Mouse (Mus musculus) left cerebral cortex, adult 8-10 months (tissue): ENCODE data around the gene Sema5a. TPM values are rescaled to one million over a fixed set of nuclear protein-coding genes. Genes with fewer than 3 reads are reported as not detected.

Experiments
- DNase-seq, 2 experiments: peaks; one replicate each; pipeline ENCODE4 v3.0.0; 2022; ENCODE audit warnings: low spot score in 2 of 2
- total RNA-seq, 4 experiments: library from RNA; stranded (reverse); gene quantifications; 2 replicates each; pipeline ENCODE4 v1.2.4; 2022

Gene Sema5a
- total RNA-seq, 4 experiments from 2014 or later = 19.8 to 25.7 (median 23.5) TPM

- no peak for DNase-seq
These were observed 189.2 kb downstream of the Sema5a start for GRCm38 (mm10) chr15:32433833-32434155.

- no peak for DNase-seq
These were observed 189.7 kb downstream of the Sema5a start for GRCm38 (mm10) chr15:32434274-32434673.

GRCm38 (mm10) chr15:32437654-32438053, 193.0 kb downstream of the Sema5a start:
- DNase-seq = peak; percentile 22 to 57

GRCm38 (mm10) chr15:32442745-32443144, 198.1 kb downstream of the Sema5a start:
- DNase-seq = no peak

GRCm38 (mm10) chr15:32447558-32448349, 203.1 kb downstream of the Sema5a start:
- no peak for DNase-seq

GRCm38 (mm10) chr15:32459046-32459445, 214.4 kb downstream of the Sema5a start:
- no peak for DNase-seq

GRCm38 (mm10) chr15:32460238-32460637, 215.6 kb downstream of the Sema5a start:
- DNase-seq = no peak

- DNase-seq = no peak
These were observed 227.0 kb downstream of the Sema5a start for GRCm38 (mm10) chr15:32471480-32472050.

GRCm38 (mm10) chr15:32480747-32481146, 236.1 kb downstream of the Sema5a start:
- DNase-seq = no peak

- no peak for DNase-seq
These were observed 240.7 kb downstream of the Sema5a start for GRCm38 (mm10) chr15:32485064-32485964.

- DNase-seq = no peak
These were observed 243.4 kb downstream of the Sema5a start for GRCm38 (mm10) chr15:32487968-32488367.

GRCm38 (mm10) chr15:32494219-32494618, 249.6 kb downstream of the Sema5a start:
- DNase-seq = no peak

- no peak for DNase-seq
These were observed 250.3 kb downstream of the Sema5a start for GRCm38 (mm10) chr15:32494899-32495298.

GRCm38 (mm10) chr15:32496880-32497279, 252.3 kb downstream of the Sema5a start:
- DNase-seq = no peak

- DNase-seq = no peak
These were observed 261.3 kb downstream of the Sema5a start for GRCm38 (mm10) chr15:32505941-32506340.

- no peak for DNase-seq
These were observed 263.7 kb downstream of the Sema5a start for GRCm38 (mm10) chr15:32508282-32508681.

- DNase-seq = no peak
These were observed 270.3 kb downstream of the Sema5a start for GRCm38 (mm10) chr15:32514877-32515276.

- DNase-seq = no peak
These were observed 273.3 kb downstream of the Sema5a start for GRCm38 (mm10) chr15:32517954-32518353.

- DNase-seq = no peak
These were observed 287.9 kb downstream of the Sema5a start for GRCm38 (mm10) chr15:32532539-32532938.

GRCm38 (mm10) chr15:32533541-32534080, 289.0 kb downstream of the Sema5a start:
- peak in 1 of 2 experiments; percentile 6 for DNase-seq

GRCm38 (mm10) chr15:32536755-32537503, 292.3 kb downstream of the Sema5a start:
- no peak for DNase-seq
